Mouse (Mus musculus) MEL (cell line): Measurements from ENCODE around the gene Spesp1. TPM values are rescaled to one million over a fixed set of nuclear protein-coding genes. Genes with fewer than 3 reads are reported as not detected.

Source experiments
- DNase-seq: peaks from one replicate; pipeline ENCODE4 v3.0.0; 2011; ENCODE audit warnings: low read depth, low spot score
- H3K27ac ChIP-seq: 2 replicates; pipeline ENCODE4 v1.5.1; 2012; ENCODE audit warnings: low read depth, mild to moderate bottlenecking, control low read depth, low read length, moderate library complexity; ENCODE audit not compliant: control insufficient read depth
- H3K27me3 ChIP-seq, 2 experiments: fragments of 150-350 bp in 1 of 2; sonication (generic) in 1 of 2; 2 replicates each; pipeline ENCODE4 v1.6.1; 2012; ENCODE audit warnings: low read length in 2 of 2, mild to moderate bottlenecking in 2 of 2, improper control_type of control experiment in 1 of 2, moderate library complexity in 1 of 2; ENCODE audit not compliant: insufficient read depth in 2 of 2, control insufficient read depth in 1 of 2
- H3K36me3 ChIP-seq, 2 experiments: 2 replicates each; pipeline ENCODE4 v1.6.1; 2012 to 2014; ENCODE audit warnings: low read length in 2 of 2, improper control_type of control experiment in 1 of 2, inconsistent platforms in 1 of 2, mild to moderate bottlenecking in 1 of 2; ENCODE audit not compliant: insufficient read depth in 2 of 2, control insufficient read depth in 1 of 2
- H3K4me1 ChIP-seq, 2 experiments: fragments of 150-350 bp in 1 of 2; sonication (generic) in 1 of 2; 2 replicates each; pipeline ENCODE4 v1.6.1; 2012; ENCODE audit warnings: low read length in 2 of 2, improper control_type of control experiment in 1 of 2, mild to moderate bottlenecking in 1 of 2; ENCODE audit not compliant: insufficient read depth in 2 of 2, control insufficient read depth in 1 of 2
- H3K4me3 ChIP-seq, 2 experiments: fragments of 150-350 bp in 1 of 2; sonication (generic) in 1 of 2; 2 replicates each; pipeline ENCODE4 v1.5.1; 2012; ENCODE audit warnings: low read depth in 2 of 2, low read length in 2 of 2, mild to moderate bottlenecking in 2 of 2, moderate library complexity in 2 of 2, control low read depth in 1 of 2, improper control_type of control experiment in 1 of 2; ENCODE audit not compliant: control insufficient read depth in 1 of 2, insufficient read depth in 1 of 2
- H3K79me2 ChIP-seq: 2 replicates; pipeline ENCODE4 v1.6.1; 2012; ENCODE audit warnings: mild to moderate bottlenecking, low read length, moderate library complexity; ENCODE audit not compliant: control insufficient read depth, poor library complexity, insufficient read depth
- H3K9ac ChIP-seq: 2 replicates; pipeline ENCODE4 v1.6.1; 2012; ENCODE audit warnings: low read depth, mild to moderate bottlenecking, control low read depth, low read length, moderate library complexity; ENCODE audit not compliant: control insufficient read depth, poor library complexity, severe bottlenecking
- H3K9me3 ChIP-seq: fragments of 150-350 bp; sonication (generic); replicated peaks from 2 replicates; pipeline ENCODE4 v1.6.1; 2012; ENCODE audit warnings: mild to moderate bottlenecking, low read length, improper control_type of control experiment, moderate library complexity; ENCODE audit not compliant: insufficient read depth
- CTCF ChIP-seq, 3 experiments: IDR thresholded peaks in 2 of 3; conservative IDR thresholded peaks in 1 of 3; 2 replicates each; pipeline ENCODE4 v1.5.1; 2011 to 2012; ENCODE audit warnings: low read length in 3 of 3, low read depth in 2 of 3, mild to moderate bottlenecking in 2 of 3, improper control_type of control experiment in 1 of 3, inconsistent platforms in 1 of 3, mixed read lengths in 1 of 3, moderate library complexity in 1 of 3; ENCODE audit not compliant: control insufficient read depth in 1 of 3, insufficient read depth in 1 of 3, poor library complexity in 1 of 3, severe bottlenecking in 1 of 3
- ETS1 ChIP-seq: IDR thresholded peaks from 2 replicates; pipeline ENCODE4 v1.6.1; 2012; ENCODE audit warnings: low read depth, mild to moderate bottlenecking, inconsistent platforms, low read length, improper control_type of control experiment, moderate library complexity
- GABPA ChIP-seq: IDR thresholded peaks from 2 replicates; pipeline ENCODE4 v1.6.1; 2012; ENCODE audit warnings: low read depth, mild to moderate bottlenecking, inconsistent platforms, low read length, improper control_type of control experiment, moderate library complexity
- GATA1 ChIP-seq: IDR thresholded peaks from 2 replicates; pipeline ENCODE4 v1.6.1; 2011; ENCODE audit warnings: low read depth, low read length, improper control_type of control experiment
- HCFC1 ChIP-seq: IDR thresholded peaks from 2 replicates; pipeline ENCODE4 v1.6.1; 2012; ENCODE audit warnings: low read depth, mild to moderate bottlenecking, inconsistent platforms, low read length, improper control_type of control experiment, moderate library complexity
- MAFK ChIP-seq: IDR thresholded peaks from 2 replicates; pipeline ENCODE4 v1.6.1; 2011; ENCODE audit warnings: low read depth, mild to moderate bottlenecking, low read length, improper control_type of control experiment, borderline replicate concordance
- MAZ ChIP-seq: IDR thresholded peaks from 2 replicates; pipeline ENCODE4 v1.6.1; 2012; ENCODE audit warnings: low read depth, mild to moderate bottlenecking, inconsistent platforms, low read length, improper control_type of control experiment
- MEF2A ChIP-seq: IDR thresholded peaks from 2 replicates; pipeline ENCODE4 v1.6.1; 2014; ENCODE audit warnings: low read depth, mild to moderate bottlenecking, inconsistent platforms, low read length, improper control_type of control experiment; ENCODE audit not compliant: poor library complexity, insufficient replicate concordance, severe bottlenecking; ENCODE audit errors: extremely low read depth
- NELFE ChIP-seq: IDR thresholded peaks from 2 replicates; pipeline ENCODE4 v1.6.1; 2011; ENCODE audit warnings: low read depth, low read length, improper control_type of control experiment
- POLR2AphosphoS5 ChIP-seq: IDR thresholded peaks from 2 replicates; pipeline ENCODE4 v1.6.1; 2012; ENCODE audit warnings: low read depth, borderline replicate concordance, mild to moderate bottlenecking, inconsistent platforms, low read length, moderate library complexity, mixed read lengths
- TAL1 ChIP-seq: IDR thresholded peaks from 2 replicates; pipeline ENCODE4 v1.6.1; 2012; ENCODE audit warnings: mild to moderate bottlenecking, inconsistent platforms, low read length, moderate library complexity, mixed read lengths
- TBP ChIP-seq: IDR thresholded peaks from 2 replicates; pipeline ENCODE4 v1.8.0; 2011; ENCODE audit warnings: low read depth, low read length, improper control_type of control experiment
- USF1 ChIP-seq: IDR thresholded peaks from 2 replicates; pipeline ENCODE4 v1.6.1; 2014; ENCODE audit warnings: low read depth, mild to moderate bottlenecking, inconsistent platforms, low read length, improper control_type of control experiment, moderate library complexity
- USF2 ChIP-seq, 2 experiments: IDR thresholded peaks; 2 replicates each; pipeline ENCODE4 v1.6.1; 2011 to 2012; ENCODE audit warnings: improper control_type of control experiment in 2 of 2, low read length in 2 of 2, borderline replicate concordance in 1 of 2, inconsistent platforms in 1 of 2, low read depth in 1 of 2, mild to moderate bottlenecking in 1 of 2; ENCODE audit not compliant: insufficient read depth in 1 of 2
- ZC3H11A ChIP-seq: IDR thresholded peaks from 2 replicates; pipeline ENCODE4 v1.6.1; 2012; ENCODE audit warnings: low read depth, mild to moderate bottlenecking, inconsistent platforms, low read length, improper control_type of control experiment
- ZKSCAN1 ChIP-seq: IDR thresholded peaks from 2 replicates; pipeline ENCODE4 v1.6.1; 2012; ENCODE audit warnings: low read depth, mild to moderate bottlenecking, inconsistent platforms, low read length, improper control_type of control experiment, moderate library complexity
- ZMIZ1 ChIP-seq: IDR thresholded peaks from 2 replicates; pipeline ENCODE4 v1.6.1; 2012; ENCODE audit warnings: low read depth, mild to moderate bottlenecking, inconsistent platforms, low read length, improper control_type of control experiment, moderate library complexity
- polyA plus RNA-seq, 2 experiments: library from polyadenylated mRNA; stranded (reverse) in 1 of 2; unstranded in 1 of 2; fragments of >175 nt in 1 of 2; fragments of >200 nt in 1 of 2; gene quantifications; 2 replicates each; pipeline versions ENCODE4 v1.2.1 to v1.2.4; 2012; ENCODE audit warnings: low replicate concordance in 2 of 2, low read depth in 1 of 2; ENCODE audit not compliant: insufficient read length in 2 of 2, insufficient read depth in 1 of 2, missing spikeins in 1 of 2
- total RNA-seq: library from RNA; depleted of rRNA; stranded (reverse); fragments of 300-350 nt; gene quantifications from 2 replicates; pipeline ENCODE4 v1.2.3, GENCODE M21; 2012

The Spesp1 gene
- total and polyA plus RNA-seq, 3 experiments, result not detected

GRCm38 (mm10) chr9:62243991-62244611 is 37.9 kb downstream of the Spesp1 start (continued):
- no peak for TF ChIP-seq USF2 (IDR thresholded peaks at IDR 0.05; ENCODE audit: borderline replicate concordance in 1 of 2, insufficient read depth in 1 of 2, low read depth in 1 of 2, low read length in 2 of 2)
- no peak for TF ChIP-seq ZMIZ1
- no peak for TF ChIP-seq ZKSCAN1
- TF ChIP-seq ETS1, result no peak
- no peak for TF ChIP-seq TAL1
- TF ChIP-seq, all 39 proteins: peak for 8

GRCm38 (mm10) chr9:62240036-62240435 is 42.0 kb downstream of the Spesp1 start:
- peaks cover 0 to 2% of the 10 kb centered on the region in 2 experiments; a peak in 1 of 4 replicates for H3K27me3 ChIP-seq
- no peak overlapping the region for H3K4me3 ChIP-seq

GRCm38 (mm10) chr9:62237381-62237980 is 44.5 kb downstream of the Spesp1 start:
- no peaks in the 10 kb centered on the region for H3K36me3 ChIP-seq
- no peak for DNase-seq
- H3K4me1 ChIP-seq, result no peaks in the 10 kb centered on the region
- peaks cover 0 to 3% of the 10 kb centered on the region in 2 experiments; a peak in 1 of 4 replicates for H3K27me3 ChIP-seq
- H3K27ac ChIP-seq, result no peak overlapping the region
- no peaks in the 10 kb centered on the region for H3K79me2 ChIP-seq
- TF ChIP-seq USF1 (no peak), NELFE (no peak), TBP (no peak), ZC3H11A (no peak)
- H3K9ac ChIP-seq, result no peak overlapping the region
- H3K4me3 ChIP-seq, result no peak overlapping the region
- no peaks in the 10 kb centered on the region for H3K9me3 ChIP-seq

More at GRCm38 (mm10) chr9:62240036-62240435, 42.0 kb downstream of the Spesp1 start:
- Histone ChIP-seq H3K9me3 (no peaks in the 10 kb centered on the region), H3K27ac (no peak overlapping the region), H3K4me1 (no peaks in the 10 kb centered on the region), H3K9ac (no peak overlapping the region), H3K79me2 (no peaks in the 10 kb centered on the region), H3K36me3 (no peaks in the 10 kb centered on the region)
- DNase-seq, result no peak
- no peak for TF ChIP-seq HCFC1
- TF ChIP-seq ZKSCAN1, result no peak
- no peak for TF ChIP-seq CTCF (IDR thresholded peaks at IDR 0.05 in 2 of 3, conservative IDR thresholded peaks at IDR 0.05 in 1 of 3; ENCODE audit: control insufficient read depth in 1 of 3, insufficient read depth in 1 of 3, low read depth in 2 of 3, low read length in 3 of 3, poor library complexity in 1 of 3, severe bottlenecking in 1 of 3)
- TF ChIP-seq POLR2AphosphoS5, result no peak
- no peak for TF ChIP-seq GATA1
- no peak for TF ChIP-seq MAFK
- TF ChIP-seq MAZ, result no peak
- no peak for TF ChIP-seq GABPA
- TF ChIP-seq MEF2A, result no peak
